Mouse (Mus musculus): ENCODE results near the gene Ubqln4. TPM values are rescaled to one million over a fixed set of nuclear protein-coding genes. Genes with fewer than 3 reads are reported as not detected.

Gene Ubqln4
- total and polyA plus RNA-seq, 3 experiments: 22.8 to 62.2 (median 39.6) TPM

- TF ChIP-seq MYC (IDR thresholded peaks at IDR 0.05; ENCODE audit: low read depth, low read length) (peak; percentile 64; the same call in 1 of the 2 replicates), TCF12 (IDR thresholded peaks at IDR 0.05; ENCODE audit: low read depth, low read length) (peak; percentile 95), CTCF (conservative IDR thresholded peaks at IDR 0.05 in 1 of 2, IDR thresholded peaks at IDR 0.05 in 1 of 2; ENCODE audit: low read depth in 2 of 2, low read length in 2 of 2) (peak; percentile 87 to 99), CHD2 (IDR thresholded peaks at IDR 0.05; ENCODE audit: low read length) (peak; percentile 88), KAT2A (IDR thresholded peaks at IDR 0.05; ENCODE audit: insufficient replicate concordance, low read length) (peak; percentile 84), E2F4 (IDR thresholded peaks at IDR 0.05; ENCODE audit: insufficient replicate concordance, low read depth, low read length) (no peak), EP300 (IDR thresholded peaks at IDR 0.05; ENCODE audit: low read length) (peak; percentile 97), MAX (IDR thresholded peaks at IDR 0.05; ENCODE audit: low read length) (peak; percentile 62; the same call in 1 of the 2 replicates), IRF4 (IDR thresholded peaks at IDR 0.05; ENCODE audit: low read depth, low read length) (peak; percentile 99), NRF1 (IDR thresholded peaks at IDR 0.05; ENCODE audit: low read depth, low read length) (no peak; the same call in none of the 2 replicates), USF2 (conservative IDR thresholded peaks at IDR 0.05; ENCODE audit: low read depth, low read length) (no peak), USF1 (IDR thresholded peaks at IDR 0.05; ENCODE audit: low read depth, low read length) (no peak), JUN (IDR thresholded peaks at IDR 0.05; ENCODE audit: insufficient read depth, low read depth, low read length) (peak; percentile 93), BHLHE40 (IDR thresholded peaks at IDR 0.05; ENCODE audit: low read depth, low read length) (peak; percentile 92), ZC3H11A (IDR thresholded peaks at IDR 0.05; ENCODE audit: low read depth, low read length) (peak; percentile 96), ELF1 (IDR thresholded peaks at IDR 0.05; ENCODE audit: low read depth, low read length) (peak; percentile 52), SMC3 (IDR thresholded peaks at IDR 0.05; ENCODE audit: low read depth, low read length) (peak; percentile 99)
Measured at GRCm38 (mm10) chr3:88521803-88522331, 31.7 kb upstream of the Ubqln4 start (continued).

- dilution Hi-C loops (cut with MboI; ENCODE audit: extremely low pct_ligation_motif_present, extremely low pct_unique_long_range_greater_than_20kb, low sequenced_read_pairs): no loop called here
- DNase-seq (ENCODE audit: extremely low read depth): no peak
- in situ Hi-C loops (cut with MboI; ENCODE audit: low pct_ligation_motif_present, low pct_unique_long_range_greater_than_20kb, low sequenced_read_pairs): loop anchor here (5.0 kb wide), 2 partner anchors 36 to 116 kb away; no protein-coding TSS in a partner anchor
Measured at GRCm38 (mm10) chr3:88523027-88523426, 30.5 kb upstream of the Ubqln4 start.

More at GRCm38 (mm10) chr3:88523027-88523426, 30.5 kb upstream of the Ubqln4 start:
- Histone ChIP-seq H3K4me2 (ENCODE audit: insufficient read depth, low read depth, poor library complexity, severe bottlenecking) (no peak overlapping the region), H3K4me3 (replicated peaks in 1 of 3; ENCODE audit: low read depth in 2 of 3, low read length in 2 of 3, poor library complexity in 1 of 3) (no peak overlapping the region), H3K79me2 (replicated peaks; ENCODE audit: control insufficient read depth, extremely low read depth, insufficient read depth, poor library complexity, severe bottlenecking) (no peaks in the 10 kb centered on the region), H3K36me3 (replicated peaks in 1 of 2; ENCODE audit: control insufficient read depth in 1 of 2, insufficient read depth in 1 of 2, low read length in 1 of 2) (peaks cover 9 to 31% of the 10 kb centered on the region in 2 experiments), H3K27me3 (replicated peaks) (peaks cover 9% of the 10 kb centered on the region), H3K27ac (ENCODE audit: insufficient read depth, low read depth) (no peak overlapping the region), H3K4me1 (ENCODE audit: control insufficient read depth in 1 of 2, insufficient read depth in 2 of 2) (peaks cover 27 to 46% of the 10 kb centered on the region in 2 experiments), H3K9me3 (replicated peaks; ENCODE audit: low read length) (no peaks in the 10 kb centered on the region), H3K9ac (ENCODE audit: insufficient read depth, low read depth) (no peak overlapping the region)
- TF ChIP-seq MYC (IDR thresholded peaks at IDR 0.05; ENCODE audit: low read depth, low read length): no peak
- no peak for TF ChIP-seq ZNF384 (IDR thresholded peaks at IDR 0.05; ENCODE audit: low read depth, low read length)
- no peak for TF ChIP-seq TBP (conservative IDR thresholded peaks at IDR 0.05; ENCODE audit: low read depth, low read length)
- TF ChIP-seq USF2 (conservative IDR thresholded peaks at IDR 0.05; ENCODE audit: low read depth, low read length): no peak
- TF ChIP-seq ZKSCAN1 (IDR thresholded peaks at IDR 0.05; ENCODE audit: borderline replicate concordance, low read depth, low read length): no peak
- TF ChIP-seq UBTF (IDR thresholded peaks at IDR 0.05; ENCODE audit: low read depth, low read length): no peak
- no peak for TF ChIP-seq JUND (conservative IDR thresholded peaks at IDR 0.05; ENCODE audit: low read depth, low read length)
- no peak for TF ChIP-seq MEF2A (IDR thresholded peaks at IDR 0.05; ENCODE audit: borderline replicate concordance, low read depth, low read length)
- TF ChIP-seq ZC3H11A (IDR thresholded peaks at IDR 0.05; ENCODE audit: low read depth, low read length): no peak
- no peak for TF ChIP-seq GABPA (IDR thresholded peaks at IDR 0.05; ENCODE audit: insufficient replicate concordance, low read depth, low read length)
- TF ChIP-seq HCFC1 (IDR thresholded peaks at IDR 0.05; ENCODE audit: low read depth, low read length): no peak
- TF ChIP-seq MXI1 (IDR thresholded peaks at IDR 0.05; ENCODE audit: low read depth, low read length): no peak

Measured in CH12.LX (cell line).